ENCODE assay signal across 7 mouse cellular contexts in the genomic region with DNA sequence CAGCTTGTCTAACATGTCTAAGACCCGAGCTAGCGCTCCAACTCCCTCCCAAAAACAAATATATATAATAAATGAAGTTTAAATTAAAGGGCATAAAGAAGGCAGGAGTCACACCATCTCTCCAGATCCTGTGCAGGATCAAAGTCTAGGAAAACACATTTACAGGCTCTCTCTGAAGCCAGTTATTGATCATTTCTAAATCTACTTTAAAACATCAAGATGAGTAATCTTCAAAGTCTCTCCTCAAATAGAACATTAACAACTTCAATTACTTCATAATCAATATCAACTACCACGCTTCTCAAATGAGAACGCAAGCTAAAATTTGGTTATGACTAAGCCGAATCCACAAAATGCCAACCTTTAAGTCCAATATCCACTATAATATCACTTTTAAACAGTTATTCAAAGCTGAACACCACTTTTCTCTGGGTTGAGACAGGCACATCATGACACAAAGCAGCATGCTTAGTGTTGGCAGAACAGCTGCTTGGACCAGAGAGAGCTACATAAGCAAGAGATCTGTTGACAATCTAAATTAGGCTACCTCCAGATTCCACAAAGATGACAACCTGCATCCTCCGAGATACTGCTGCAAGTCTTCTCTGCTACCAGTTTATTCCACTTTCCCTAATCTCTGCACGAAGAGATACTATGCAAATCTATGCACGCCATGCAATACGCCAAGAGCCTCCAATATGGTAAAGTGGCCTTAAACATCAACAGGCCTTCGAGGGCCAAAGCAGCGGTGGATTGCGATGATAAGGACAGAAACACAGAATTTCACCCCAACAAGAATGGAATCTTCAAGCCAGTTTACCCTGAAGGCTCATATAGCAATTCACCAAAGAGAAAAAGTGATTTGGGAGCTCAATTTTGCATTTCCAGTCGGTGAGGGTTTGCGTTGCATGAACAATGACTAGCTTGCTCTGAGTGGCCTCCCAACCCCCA. TPM values are rescaled to one million over a fixed set of nuclear protein-coding genes. Genes with fewer than 3 reads are reported as not detected.
DNase-seq lines count a peak whose midpoint lies in the region; ATAC-seq and TF ChIP-seq lines count a peak whose summit lies in the region.

No protein-coding gene starts in this region.

- H3K4me2 ChIP-seq in lung, embryonic 15.5 days, result peak overlapping the region; percentile 74
- peak overlapping the region; percentile 80 for H3K4me2 ChIP-seq in intestine, embryonic 16.5 days (ENCODE audit: low read depth, low read length)

- WGBS in lung, embryonic 15.5 days, result 34% methylated on average over 14 of the region's 14 CpGs
- 44% methylated on average over 14 of the region's 14 CpGs for WGBS in intestine, embryonic 16.5 days
- 46% methylated on average over 14 of the region's 14 CpGs for WGBS in olfactory bulb, adult 2 months

- peak overlapping the region; percentile 92 for H3K4me3 ChIP-seq in lung, embryonic 15.5 days
- peak overlapping the region; percentile 85 for H3K4me3 ChIP-seq in embryonic fibroblast, embryonic 13.5 days (ENCODE audit: insufficient read depth, low read length)
- peak overlapping the region; percentile 92 for H3K4me3 ChIP-seq in intestine, embryonic 16.5 days (ENCODE audit: low read length)
- H3K4me3 ChIP-seq in olfactory bulb, adult 2 months (ENCODE audit: insufficient read depth, low read depth, low read length), result peak overlapping the region; percentile 83

- no peak for DNase-seq in lung, adult 18-20 months
- DNase-seq in spleen, postnatal 36 days (ENCODE audit: low spot score in 2 of 2), result no peak
- no peak for DNase-seq in left cerebral cortex, adult 18-20 months (ENCODE audit: low spot score in 2 of 2)

- no peak for TF ChIP-seq POLR2A in embryonic fibroblast, embryonic 13.5 days (IDR thresholded peaks at IDR 0.05; ENCODE audit: low read depth, low read length)
- TF ChIP-seq POLR2A in olfactory bulb, adult 2 months (IDR thresholded peaks at IDR 0.05; ENCODE audit: insufficient read depth, low read depth, low read length), result no peak

- H3K27ac ChIP-seq in lung, embryonic 15.5 days, result peak overlapping the region; percentile 94
- peak overlapping the region; percentile 7 for H3K27ac ChIP-seq in embryonic fibroblast, embryonic 13.5 days (ENCODE audit: insufficient read depth, low read length)
- H3K27ac ChIP-seq in intestine, embryonic 16.5 days (ENCODE audit: low read length), result peak overlapping the region; percentile 87
- H3K27ac ChIP-seq in olfactory bulb, adult 2 months (ENCODE audit: insufficient read depth, low read depth, low read length), result peak overlapping the region; percentile 84

- no peak for TF ChIP-seq CTCF in embryonic fibroblast, embryonic 13.5 days (IDR thresholded peaks at IDR 0.05; ENCODE audit: borderline replicate concordance, insufficient read depth, low read length)
- TF ChIP-seq CTCF in olfactory bulb, adult 2 months (IDR thresholded peaks at IDR 0.05; ENCODE audit: insufficient read depth, low read depth, low read length), result no peak

- ATAC-seq in lung, embryonic 15.5 days (ENCODE audit: borderline replicate concordance, extremely low read depth, low FRiP score, low TSS enrichment), result no peak
- no peak for ATAC-seq in intestine, embryonic 16.5 days

- H3K27me3 ChIP-seq in lung, embryonic 15.5 days, result no peaks in the 10 kb centered on the region
- H3K27me3 ChIP-seq in intestine, embryonic 16.5 days (replicated peaks; ENCODE audit: control insufficient read depth, insufficient read depth, low read length), result no peaks in the 10 kb centered on the region

- no peaks in the 10 kb centered on the region for H3K9me3 ChIP-seq in lung, embryonic 15.5 days
- H3K9me3 ChIP-seq in intestine, embryonic 16.5 days (ENCODE audit: control insufficient read depth, low read length), result no peaks in the 10 kb centered on the region

- H3K9ac ChIP-seq in lung, embryonic 15.5 days, result peak overlapping the region; percentile 88
- H3K9ac ChIP-seq in intestine, embryonic 16.5 days (ENCODE audit: low read depth, low read length), result peak overlapping the region; percentile 88

- peaks cover 45% of the 10 kb centered on the region for H3K4me1 ChIP-seq in lung, embryonic 15.5 days
- peaks cover 2% of the 10 kb centered on the region; the same call in 1 of the 2 replicates for H3K4me1 ChIP-seq in embryonic fibroblast, embryonic 13.5 days (ENCODE audit: control insufficient read depth, insufficient read depth, low read length)
- peaks cover 17% of the 10 kb centered on the region for H3K4me1 ChIP-seq in intestine, embryonic 16.5 days (ENCODE audit: control insufficient read depth, insufficient read depth, low read length)
- H3K4me1 ChIP-seq in olfactory bulb, adult 2 months (ENCODE audit: control insufficient read depth, insufficient read depth, low read length), result peaks cover 11% of the 10 kb centered on the region

- H3K36me3 ChIP-seq in lung, embryonic 15.5 days, result no peaks in the 10 kb centered on the region
- H3K36me3 ChIP-seq in intestine, embryonic 16.5 days (ENCODE audit: control insufficient read depth, insufficient read depth, low read length), result no peaks in the 10 kb centered on the region

RNA-seq across cellular contexts. Expression of gene Kif1b, which starts 1.5 kb away (rescaled TPM):
- polyA plus RNA-seq in lung, embryonic 15.5 days (2015; fragmentation: Nextera tagmentation; extraction: Ambion mirVana), result 34.4 and 36.5 TPM in 2 replicates
- polyA plus RNA-seq in embryonic fibroblast, embryonic 13.5 days (2011; ENCODE audit: insufficient read length, low read depth, missing spikeins), result 79.8 and 84.1 TPM in 2 replicates
- polyA plus RNA-seq in intestine, embryonic 16.5 days (2015; fragmentation: Nextera tagmentation; extraction: Ambion mirVana), result 18.2 and 19.2 TPM in 2 replicates
- 79.8 and 484 TPM in 2 replicates for polyA plus RNA-seq in olfactory bulb, adult 2 months (2012; ENCODE audit: insufficient read depth, insufficient read length, low replicate concordance, missing spikeins)
- 100 to 1,000 TPM; 429 to 451 TPM for total RNA-seq in left cerebral cortex, adult 18-20 months (2021)

Comparison
In these comparisons a context has a peak if more than half of its experiments do, and no peak if none do; other contexts are left out.
1. H3K27ac ChIP-seq: peak in every context shown above with its lines; median percentile 94 in lung, embryonic 15.5 days; 87 in intestine, embryonic 16.5 days; 84 in olfactory bulb, adult 2 months; 7 in embryonic fibroblast, embryonic 13.5 days.